Mouse (Mus musculus) cerebellum, adult 8-10 months (tissue): ENCODE data around the gene Rac1.
A peak's percentile ranks its signal among the peaks of the same experiment; 100 is the strongest.
"Not testable (repeated sequence)": the region's sequence is repeated elsewhere in the genome, so short reads cannot be mapped to it uniquely, and the experiment has no call there.

ENCODE experiments used
- DNase-seq: peaks from one replicate; pipeline ENCODE4 v3.0.0; 2022

Rac1 gene

GRCm38 (mm10) chr5:143527486-143528307, at the start of gene Rac1:
Gene Rac1 (minus strand): TSS chr5:143528036.
- DNase-seq: peak; percentile 95

- DNase-seq: no peak
Observed at GRCm38 (mm10) chr5:143574261-143575178, 46.7 kb upstream of the Rac1 start.

GRCm38 (mm10) chr5:143573067-143573466, 45.2 kb upstream of the Rac1 start:
- no peak for DNase-seq

- DNase-seq: no peak
Observed at GRCm38 (mm10) chr5:143572195-143572594, 44.4 kb upstream of the Rac1 start.

- DNase-seq: peak; percentile 74
Observed at GRCm38 (mm10) chr5:143567860-143568259, 40.0 kb upstream of the Rac1 start.

GRCm38 (mm10) chr5:143567258-143567670, 39.4 kb upstream of the Rac1 start:
- no peak for DNase-seq

GRCm38 (mm10) chr5:143566804-143567203, 39.0 kb upstream of the Rac1 start:
- DNase-seq: not testable (repeated sequence)

GRCm38 (mm10) chr5:143561544-143562185, 33.8 kb upstream of the Rac1 start:
- DNase-seq: peak; percentile 37

- DNase-seq: no peak
Observed at GRCm38 (mm10) chr5:143561009-143561408, 33.2 kb upstream of the Rac1 start.

- DNase-seq: no peak
Observed at GRCm38 (mm10) chr5:143558731-143559130, 30.9 kb upstream of the Rac1 start.

GRCm38 (mm10) chr5:143555233-143555632, 27.4 kb upstream of the Rac1 start:
- DNase-seq: no peak

GRCm38 (mm10) chr5:143552911-143553310, 25.1 kb upstream of the Rac1 start:
- no peak for DNase-seq

GRCm38 (mm10) chr5:143548922-143549321, 21.1 kb upstream of the Rac1 start:
- DNase-seq: not testable (repeated sequence)

- DNase-seq: peak; percentile 97
Observed at GRCm38 (mm10) chr5:143548401-143548846, 20.6 kb upstream of the Rac1 start.

- no peak for DNase-seq
Observed at GRCm38 (mm10) chr5:143547866-143548265, 20.0 kb upstream of the Rac1 start.

- peak; percentile 78 for DNase-seq
Observed at GRCm38 (mm10) chr5:143547384-143547783, 19.5 kb upstream of the Rac1 start.

GRCm38 (mm10) chr5:143539111-143539510, 11.3 kb upstream of the Rac1 start:
- no peak for DNase-seq

- DNase-seq: no peak
Observed at GRCm38 (mm10) chr5:143537022-143537421, 9.2 kb upstream of the Rac1 start.

- DNase-seq: no peak
Observed at GRCm38 (mm10) chr5:143534922-143535321, 7.1 kb upstream of the Rac1 start.

GRCm38 (mm10) chr5:143530715-143531114, 2.9 kb upstream of the Rac1 start:
- no peak for DNase-seq

GRCm38 (mm10) chr5:143528308-143528683, 460 bp upstream of the Rac1 start:
- DNase-seq: no peak

GRCm38 (mm10) chr5:143526698-143527331, 1.0 kb downstream of the Rac1 start:
- no peak for DNase-seq
